Mouse (Mus musculus): ENCODE data around the gene Prpf38b. TPM values are rescaled to one million over a fixed set of nuclear protein-coding genes. Genes with fewer than 3 reads are reported as not detected.

The Prpf38b gene
- polyA plus RNA-seq (2012; ENCODE audit: insufficient read depth, low replicate concordance): 34.3 and 74.4 TPM in 2 replicates

GRCm38 (mm10) chr3:108911548-108912413, at the start of gene Prpf38b:
TSS of gene Prpf38b (minus strand) at chr3:108911727.
- peaks cover 26% of the 10 kb centered on the region for H3K36me3 ChIP-seq (replicated peaks; ENCODE audit: low read length)
- no peaks in the 10 kb centered on the region for H3K27me3 ChIP-seq (replicated peaks)
- no peaks in the 10 kb centered on the region for H3K9me3 ChIP-seq
- TF ChIP-seq GATA1 (IDR thresholded peaks at IDR 0.05; ENCODE audit: borderline replicate concordance, low read length) (no peak), FLI1 (IDR thresholded peaks at IDR 0.05; ENCODE audit: low read length) (peak; percentile 48; the same call in 1 of the 2 replicates)
- peak within 1 kb of the TSS; percentile 99 for H3K4me3 ChIP-seq (replicated peaks)
- H3K4me1 ChIP-seq: peaks cover 46% of the 10 kb centered on the region

GRCm38 (mm10) chr3:108961226-108961625, 49.7 kb upstream of the Prpf38b start:
- Histone ChIP-seq H3K36me3 (replicated peaks; ENCODE audit: low read length) (peaks cover 11% of the 10 kb centered on the region), H3K4me3 (replicated peaks) (peak overlapping the region; percentile 8), H3K4me1 (peaks cover 67% of the 10 kb centered on the region), H3K27me3 (replicated peaks) (peaks cover 5% of the 10 kb centered on the region), H3K9me3 (no peaks in the 10 kb centered on the region)
- no peak for TF ChIP-seq GATA1 (IDR thresholded peaks at IDR 0.05; ENCODE audit: borderline replicate concordance, low read length)
- no peak for TF ChIP-seq FLI1 (IDR thresholded peaks at IDR 0.05; ENCODE audit: low read length)

GRCm38 (mm10) chr3:108959680-108960295, 48.3 kb upstream of the Prpf38b start:
- Histone ChIP-seq H3K27me3 (replicated peaks) (peaks cover 5% of the 10 kb centered on the region), H3K9me3 (no peaks in the 10 kb centered on the region), H3K4me1 (peaks cover 52% of the 10 kb centered on the region), H3K4me3 (replicated peaks) (no peak overlapping the region), H3K36me3 (replicated peaks; ENCODE audit: low read length) (peaks cover 4% of the 10 kb centered on the region)
- TF ChIP-seq GATA1 (IDR thresholded peaks at IDR 0.05; ENCODE audit: borderline replicate concordance, low read length) (no peak), FLI1 (IDR thresholded peaks at IDR 0.05; ENCODE audit: low read length) (no peak)

- no peak overlapping the region for H3K4me3 ChIP-seq (replicated peaks)
- H3K4me1 ChIP-seq: peaks cover 50% of the 10 kb centered on the region
- no peaks in the 10 kb centered on the region for H3K9me3 ChIP-seq
- H3K27me3 ChIP-seq (replicated peaks): peaks cover 5% of the 10 kb centered on the region
- H3K36me3 ChIP-seq (replicated peaks; ENCODE audit: low read length): no peaks in the 10 kb centered on the region
- TF ChIP-seq FLI1 (IDR thresholded peaks at IDR 0.05; ENCODE audit: low read length) (no peak), GATA1 (IDR thresholded peaks at IDR 0.05; ENCODE audit: borderline replicate concordance, low read length) (no peak)
Measured at GRCm38 (mm10) chr3:108957976-108958375, 46.4 kb upstream of the Prpf38b start.

GRCm38 (mm10) chr3:108940996-108941395, 29.5 kb upstream of the Prpf38b start:
- TF ChIP-seq FLI1 (IDR thresholded peaks at IDR 0.05; ENCODE audit: low read length) (no peak), GATA1 (IDR thresholded peaks at IDR 0.05; ENCODE audit: borderline replicate concordance, low read length) (no peak)
- Histone ChIP-seq H3K27me3 (replicated peaks) (peaks cover 2% of the 10 kb centered on the region), H3K4me1 (no peaks in the 10 kb centered on the region), H3K4me3 (replicated peaks) (no peak overlapping the region), H3K36me3 (replicated peaks; ENCODE audit: low read length) (no peaks in the 10 kb centered on the region), H3K9me3 (peaks cover 34% of the 10 kb centered on the region)

- peaks cover 2% of the 10 kb centered on the region for H3K27me3 ChIP-seq (replicated peaks)
- H3K4me1 ChIP-seq: no peaks in the 10 kb centered on the region
- peaks cover 34% of the 10 kb centered on the region for H3K9me3 ChIP-seq
- H3K36me3 ChIP-seq (replicated peaks; ENCODE audit: low read length): no peaks in the 10 kb centered on the region
- H3K4me3 ChIP-seq (replicated peaks): peak within 1 kb of the TSS; percentile 65
- TF ChIP-seq GATA1 (IDR thresholded peaks at IDR 0.05; ENCODE audit: borderline replicate concordance, low read length) (no peak), FLI1 (IDR thresholded peaks at IDR 0.05; ENCODE audit: low read length) (no peak)
Measured at GRCm38 (mm10) chr3:108940001-108940633, 28.6 kb upstream of the Prpf38b start, which contains the start of gene Gm9857. TSS of gene Gm9857 (minus strand) at chr3:108940445.

- Histone ChIP-seq H3K9me3 (peaks cover 37% of the 10 kb centered on the region), H3K4me1 (peaks cover 3% of the 10 kb centered on the region), H3K36me3 (replicated peaks; ENCODE audit: low read length) (no peaks in the 10 kb centered on the region), H3K27me3 (replicated peaks) (peaks cover 2% of the 10 kb centered on the region), H3K4me3 (replicated peaks) (peak within 1 kb of the TSS; percentile 65)
- TF ChIP-seq FLI1 (IDR thresholded peaks at IDR 0.05; ENCODE audit: low read length): no peak
- TF ChIP-seq GATA1 (IDR thresholded peaks at IDR 0.05; ENCODE audit: borderline replicate concordance, low read length): no peak
Measured at GRCm38 (mm10) chr3:108939573-108939972, 28.0 kb upstream of the Prpf38b start, which contains the start of gene Henmt1. TSS of gene Henmt1 (plus strand) at chr3:108939873.

- Histone ChIP-seq H3K4me3 (replicated peaks) (peak overlapping the region; percentile 43), H3K36me3 (replicated peaks; ENCODE audit: low read length) (no peaks in the 10 kb centered on the region), H3K9me3 (peaks cover 37% of the 10 kb centered on the region), H3K4me1 (peaks cover 11% of the 10 kb centered on the region), H3K27me3 (replicated peaks) (peaks cover 2% of the 10 kb centered on the region)
- no peak for TF ChIP-seq FLI1 (IDR thresholded peaks at IDR 0.05; ENCODE audit: low read length)
- no peak for TF ChIP-seq GATA1 (IDR thresholded peaks at IDR 0.05; ENCODE audit: borderline replicate concordance, low read length)
Measured at GRCm38 (mm10) chr3:108938691-108939090, 27.2 kb upstream of the Prpf38b start.

GRCm38 (mm10) chr3:108933557-108933956, 22.0 kb upstream of the Prpf38b start:
- Histone ChIP-seq H3K4me3 (replicated peaks) (peak overlapping the region; percentile 51), H3K27me3 (replicated peaks) (no peaks in the 10 kb centered on the region), H3K4me1 (peaks cover 21% of the 10 kb centered on the region), H3K9me3 (peaks cover 17% of the 10 kb centered on the region), H3K36me3 (replicated peaks; ENCODE audit: low read length) (no peaks in the 10 kb centered on the region)
- TF ChIP-seq FLI1 (IDR thresholded peaks at IDR 0.05; ENCODE audit: low read length) (no peak), GATA1 (IDR thresholded peaks at IDR 0.05; ENCODE audit: borderline replicate concordance, low read length) (no peak)
